Mouse (Mus musculus) lung, adult 18-20 months (tissue): ENCODE measurements around the gene Art1.
A peak's percentile ranks its signal among the peaks of the same experiment; 100 is the strongest.

Experiments used
- DNase-seq, 2 experiments: peaks; one replicate each; pipeline ENCODE4 v3.0.0; 2022; ENCODE audit warnings: mixed read lengths in 2 of 2

Gene Art1

GRCm38 (mm10) chr7:102101487-102101886 is at the start of gene Art1:
Art1 (plus strand) TSS chr7:102101743.
- no peak for DNase-seq

- DNase-seq = no peak
Measured at GRCm38 (mm10) chr7:102061353-102061752, 40.2 kb upstream of the Art1 start.

- DNase-seq = no peak
Measured at GRCm38 (mm10) chr7:102062203-102062602, 39.3 kb upstream of the Art1 start.

GRCm38 (mm10) chr7:102063891-102064290 is 37.7 kb upstream of the Art1 start:
- no peak for DNase-seq

- DNase-seq = no peak
Measured at GRCm38 (mm10) chr7:102064655-102065045, 36.9 kb upstream of the Art1 start.

GRCm38 (mm10) chr7:102065046-102065891 is 36.3 kb upstream of the Art1 start, which contains the start of the genes Rnf121, Xndc1 and Xntrpc:
Rnf121 (minus strand) TSS chr7:102065469.
Xndc1 (plus strand) TSS chr7:102065511.
Xntrpc (plus strand) TSS chr7:102065713.
- DNase-seq = peak; percentile 93

- DNase-seq = no peak
Measured at GRCm38 (mm10) chr7:102066363-102066762, 35.2 kb upstream of the Art1 start.

GRCm38 (mm10) chr7:102076714-102077296 is 24.7 kb upstream of the Art1 start:
- DNase-seq = no peak

GRCm38 (mm10) chr7:102078517-102078916 is 23.0 kb upstream of the Art1 start:
- DNase-seq = peak in 1 of 2 experiments; percentile 17

GRCm38 (mm10) chr7:102080311-102080710 is 21.2 kb upstream of the Art1 start:
- DNase-seq = no peak

GRCm38 (mm10) chr7:102081784-102082183 is 19.8 kb upstream of the Art1 start:
- DNase-seq = no peak

- DNase-seq = no peak
Measured at GRCm38 (mm10) chr7:102082816-102083215, 18.7 kb upstream of the Art1 start, which contains the start of gene Trpc2. Trpc2 (plus strand) TSS chr7:102083116.

- DNase-seq = no peak
Measured at GRCm38 (mm10) chr7:102084041-102084696, 17.4 kb upstream of the Art1 start.

GRCm38 (mm10) chr7:102087336-102087735 is 14.2 kb upstream of the Art1 start:
- no peak for DNase-seq

- DNase-seq = peak; percentile 22 to 49
Measured at GRCm38 (mm10) chr7:102099760-102100661, 1.5 kb upstream of the Art1 start.

- DNase-seq = no peak
Measured at GRCm38 (mm10) chr7:102100868-102101267, 675 bp upstream of the Art1 start.

GRCm38 (mm10) chr7:102102241-102102640 is 698 bp downstream of the Art1 start:
- DNase-seq = no peak

- DNase-seq = no peak
Measured at GRCm38 (mm10) chr7:102102696-102103095, 1.2 kb downstream of the Art1 start.

- DNase-seq = no peak
Measured at GRCm38 (mm10) chr7:102103555-102103954, 2.0 kb downstream of the Art1 start.

- DNase-seq = peak in 1 of 2 experiments; percentile 22
Measured at GRCm38 (mm10) chr7:102104126-102104525, 2.6 kb downstream of the Art1 start.

GRCm38 (mm10) chr7:102106700-102107141 is 5.2 kb downstream of the Art1 start:
- DNase-seq = no peak

GRCm38 (mm10) chr7:102108206-102108605 is 6.7 kb downstream of the Art1 start:
- DNase-seq = no peak
